Mouse (Mus musculus) NIH3T3 (cell line): ENCODE results near the gene 2900026A02Rik.

Experiments used
- DNase-seq: peaks from one replicate; pipeline ENCODE4 v3.0.0-alpha.2; 2012; ENCODE audit warnings: low read depth

Gene 2900026A02Rik

DNA sequence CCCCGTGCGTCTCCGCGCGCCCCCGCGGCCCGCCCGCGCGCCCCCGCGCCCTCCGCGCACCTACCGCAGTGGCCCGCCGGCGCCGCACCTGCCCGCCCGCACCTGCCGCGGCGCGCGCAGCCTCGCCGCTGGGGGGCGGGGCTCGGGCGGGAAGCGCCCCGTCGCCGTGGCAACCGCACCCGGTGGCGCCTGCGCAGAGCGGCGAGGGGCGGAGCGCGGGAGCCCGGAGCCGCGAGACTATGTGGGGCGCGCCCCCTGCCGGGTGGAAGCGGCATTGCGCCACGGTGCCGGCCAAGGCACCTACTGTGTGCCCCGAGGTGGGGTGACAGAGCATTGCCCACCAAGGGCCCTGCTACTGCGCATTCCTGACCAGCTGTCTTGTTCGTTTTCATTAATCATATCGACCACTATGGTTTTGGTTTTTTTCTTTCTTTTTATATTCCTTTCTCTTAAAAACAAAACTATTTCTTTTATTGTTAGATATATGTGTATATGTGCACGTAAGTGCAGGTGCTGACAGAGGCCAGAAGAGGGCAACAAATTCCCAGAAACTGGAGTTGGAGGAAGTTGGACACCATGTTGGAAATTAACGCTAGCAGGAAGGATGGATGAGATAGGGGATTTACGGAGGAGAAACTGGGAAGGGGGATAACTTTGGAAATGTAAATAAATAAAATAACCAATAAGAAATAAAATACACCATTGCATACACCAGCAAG, at the start of gene 2900026A02Rik:
Gene 2900026A02Rik, minus strand, starts transcription at position 90 of the 719 bp plus-strand sequence.
- DNase-seq = no peak

DNA sequence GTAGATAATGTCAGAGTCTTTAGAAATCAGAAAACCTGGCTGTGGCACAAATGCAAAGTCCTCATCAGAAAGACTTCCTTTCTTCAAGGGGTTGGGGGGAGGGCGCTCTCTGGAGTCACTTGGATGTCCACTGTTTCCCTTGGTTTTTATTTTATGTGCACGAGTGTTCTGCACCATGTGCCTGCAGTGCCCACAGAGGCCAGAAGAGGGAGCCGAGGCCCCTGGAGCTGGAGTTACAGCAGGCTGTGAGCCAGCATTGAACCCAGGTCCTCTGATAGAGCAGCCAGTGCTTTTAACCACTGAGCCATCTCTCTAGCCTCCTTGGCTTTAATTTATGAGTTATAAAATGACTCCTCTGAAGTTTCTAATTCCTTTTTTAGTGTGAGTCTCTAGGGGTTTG, 49.0 kb upstream of the 2900026A02Rik start:
- DNase-seq = no peak

DNA sequence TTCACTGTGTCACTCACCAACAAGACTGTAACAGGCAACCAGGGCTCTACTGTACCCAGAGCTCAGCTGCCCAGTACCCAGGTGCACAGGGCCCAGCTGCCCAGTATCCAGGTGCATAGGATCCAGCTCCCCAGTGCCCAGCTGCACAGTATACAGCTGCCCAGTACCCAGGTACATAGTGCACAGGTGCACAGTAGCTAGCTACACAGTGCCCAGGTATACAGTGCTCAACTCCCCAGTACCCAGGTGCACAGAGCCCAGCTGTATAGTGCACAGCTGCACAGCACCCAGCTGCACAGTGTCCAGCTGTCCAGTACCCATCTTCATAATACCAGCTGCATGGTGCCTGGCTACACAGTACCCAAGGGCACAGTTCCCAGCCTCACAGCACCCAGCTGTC, 47.2 kb upstream of the 2900026A02Rik start:
- DNase-seq = no peak

DNA sequence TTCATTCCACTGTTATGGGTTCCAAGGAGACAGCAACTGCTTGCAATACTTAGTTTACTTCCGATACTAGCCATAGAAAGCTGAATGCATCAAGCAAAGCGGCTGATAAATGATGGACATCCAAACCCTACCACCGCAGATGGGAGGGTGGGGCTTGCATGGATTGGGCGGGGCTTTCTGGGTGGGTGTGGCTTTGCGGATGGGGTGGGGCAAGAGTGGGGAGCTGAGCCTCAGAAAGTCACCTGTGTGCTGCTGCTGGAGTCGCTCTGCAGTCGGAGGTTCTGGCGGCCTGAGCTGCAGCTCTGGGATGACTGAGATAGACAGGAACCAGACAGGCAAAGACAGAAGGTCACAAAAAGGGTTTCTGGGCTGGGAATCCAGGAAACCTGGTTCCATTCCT, 44.6 kb upstream of the 2900026A02Rik start:
- DNase-seq = no peak

DNA sequence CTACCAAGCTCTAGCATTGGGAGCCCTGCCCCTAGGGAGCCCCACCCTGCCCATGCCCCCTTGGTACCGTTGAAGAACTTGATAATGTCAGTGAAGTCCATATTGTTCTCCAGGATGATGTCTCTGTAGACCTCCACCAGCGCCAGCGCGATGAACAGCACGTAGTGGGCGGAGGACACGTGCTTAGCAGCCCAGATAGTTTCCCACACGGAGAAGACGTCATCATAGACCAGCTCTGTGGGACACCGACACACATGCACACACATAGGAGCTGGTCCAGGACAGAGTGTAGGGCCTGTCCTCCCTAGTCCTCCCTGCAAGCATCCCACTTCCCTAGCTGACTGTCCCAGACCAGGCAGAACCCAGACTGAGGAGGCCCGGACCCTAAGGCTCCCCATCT, 29.8 kb upstream of the 2900026A02Rik start:
- DNase-seq = no peak

DNA sequence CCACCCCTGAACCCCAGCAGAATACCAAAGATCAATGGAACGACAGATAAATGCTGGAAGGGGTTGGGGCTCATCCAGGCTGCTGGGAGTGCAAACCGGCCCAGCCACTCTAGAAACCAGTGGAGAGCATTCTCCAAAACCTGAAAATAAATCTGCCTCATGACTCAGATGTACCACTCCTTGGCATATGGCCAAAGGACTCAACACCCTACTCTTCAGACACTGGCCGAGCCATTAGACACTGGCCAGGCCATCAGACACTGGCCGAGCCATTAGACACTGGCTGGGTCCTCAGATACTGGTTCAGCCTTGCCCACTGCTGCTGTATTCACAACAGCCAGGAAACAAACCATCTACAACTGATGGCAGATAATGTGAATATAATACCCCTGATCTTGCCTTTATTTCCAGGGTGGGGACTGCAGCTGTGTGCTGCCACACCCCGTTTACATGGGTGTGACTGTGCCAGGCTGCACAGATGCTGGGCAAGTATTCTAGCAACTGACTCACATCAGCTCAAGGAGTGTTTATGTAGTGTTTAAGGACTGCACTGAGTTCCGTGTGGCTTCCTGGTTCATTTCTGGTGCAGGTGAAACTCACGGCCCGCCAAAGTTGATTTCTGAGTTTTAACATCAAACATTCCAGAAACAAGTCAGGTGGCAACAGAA, 28.4 kb upstream of the 2900026A02Rik start:
- no peak for DNase-seq

DNA sequence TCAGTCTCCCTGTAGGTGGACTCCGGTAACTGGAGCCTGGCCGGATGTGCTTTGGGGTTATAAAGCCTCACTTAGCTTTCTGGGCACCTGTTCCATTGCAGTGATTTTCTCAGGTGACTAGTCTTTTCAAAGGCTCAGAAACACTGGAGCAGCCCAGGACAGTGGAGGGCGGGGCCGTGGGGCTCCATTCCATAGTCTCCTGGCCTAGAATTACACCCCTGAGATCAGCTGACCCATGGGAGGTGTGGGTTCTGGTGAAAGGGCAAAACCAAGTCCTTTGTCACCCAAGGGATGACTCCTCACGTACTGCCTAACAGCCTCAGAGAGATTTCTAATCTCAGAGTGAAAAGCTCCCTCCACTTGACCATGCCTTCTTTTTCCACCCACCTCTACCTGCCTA, 9.2 kb upstream of the 2900026A02Rik start:
- DNase-seq = no peak

DNA sequence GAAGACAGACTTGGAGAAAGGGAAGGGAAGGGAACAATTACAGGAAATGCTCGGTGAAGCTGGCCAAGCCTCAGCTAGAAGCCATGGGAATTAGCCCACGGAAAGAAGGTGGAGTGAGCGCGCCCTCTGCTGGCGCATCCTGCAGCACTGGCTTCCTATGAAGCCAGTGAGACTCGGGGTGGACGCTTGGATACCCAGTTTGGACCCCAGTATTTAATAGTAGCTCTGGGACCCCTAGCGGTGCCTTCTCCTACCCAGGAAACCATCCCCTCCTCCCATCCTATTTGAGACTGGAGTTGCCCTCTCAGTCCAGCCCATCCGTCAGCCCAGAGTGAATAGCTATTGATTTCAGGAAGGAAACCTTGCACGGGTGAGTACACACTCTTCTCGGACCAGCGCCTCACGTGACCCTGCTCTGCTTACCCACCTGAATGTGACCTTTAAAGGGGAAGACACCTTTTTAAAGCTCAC, 5.6 kb upstream of the 2900026A02Rik start, which contains the start of gene Tmem211:
Gene Tmem211, plus strand, starts transcription at position 278 of the 471 bp plus-strand sequence.
- DNase-seq = peak; percentile 71

DNA sequence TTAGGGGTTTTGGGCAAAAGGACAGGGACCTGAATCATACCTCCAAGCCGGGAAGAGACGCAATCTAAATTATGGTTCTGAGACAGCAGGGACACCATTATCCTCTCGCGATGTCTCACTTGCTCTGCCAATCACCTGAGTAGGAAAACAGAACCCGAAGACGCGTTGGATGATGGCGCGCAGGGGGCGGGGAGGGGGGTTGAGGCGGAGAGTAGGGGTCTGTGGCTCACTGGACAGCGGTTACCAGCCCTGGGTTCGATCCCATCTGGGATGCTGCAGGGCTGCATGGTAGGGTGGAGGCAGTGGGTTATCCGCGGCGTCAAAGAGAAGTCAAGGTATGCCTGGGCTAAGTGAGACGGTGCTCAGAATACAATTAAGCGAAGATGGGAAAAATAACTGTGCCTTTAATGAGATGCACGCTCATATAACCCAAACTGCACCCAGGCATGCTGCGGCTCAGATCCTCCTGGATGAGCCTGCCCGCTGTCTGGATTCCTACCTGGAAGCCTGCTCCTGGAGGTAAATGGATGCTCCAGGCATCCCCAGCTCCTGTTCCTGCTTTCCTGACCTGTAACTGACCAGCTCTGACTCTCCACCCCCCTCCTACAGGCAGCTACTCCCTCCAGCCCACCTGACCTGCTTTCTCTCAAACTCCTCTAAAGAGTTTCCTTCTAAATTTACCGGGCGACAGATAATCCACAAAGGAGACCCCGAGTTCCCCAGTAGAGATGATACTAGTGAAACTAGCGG, 4.8 kb upstream of the 2900026A02Rik start:
- no peak for DNase-seq

DNA sequence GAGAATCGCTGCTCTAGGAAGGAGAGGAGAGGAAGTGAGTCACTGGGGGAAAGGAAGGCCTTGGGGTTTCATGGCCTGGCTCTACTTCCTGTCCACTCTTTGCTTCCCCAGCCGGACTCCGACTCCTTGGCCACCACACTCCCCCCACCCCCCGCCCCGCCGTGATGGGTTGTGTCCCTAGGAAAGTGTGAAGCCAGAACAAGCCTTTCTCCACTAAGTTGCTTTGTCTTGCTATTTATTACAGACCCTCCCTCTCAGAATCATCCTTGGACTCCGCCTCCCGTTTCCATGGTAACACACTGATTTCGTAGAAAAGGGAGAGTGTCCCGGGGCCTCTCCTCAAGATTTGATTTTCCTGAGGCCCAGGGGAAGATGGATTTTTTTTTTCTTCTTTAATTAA, 4.2 kb upstream of the 2900026A02Rik start:
- DNase-seq = no peak

DNA sequence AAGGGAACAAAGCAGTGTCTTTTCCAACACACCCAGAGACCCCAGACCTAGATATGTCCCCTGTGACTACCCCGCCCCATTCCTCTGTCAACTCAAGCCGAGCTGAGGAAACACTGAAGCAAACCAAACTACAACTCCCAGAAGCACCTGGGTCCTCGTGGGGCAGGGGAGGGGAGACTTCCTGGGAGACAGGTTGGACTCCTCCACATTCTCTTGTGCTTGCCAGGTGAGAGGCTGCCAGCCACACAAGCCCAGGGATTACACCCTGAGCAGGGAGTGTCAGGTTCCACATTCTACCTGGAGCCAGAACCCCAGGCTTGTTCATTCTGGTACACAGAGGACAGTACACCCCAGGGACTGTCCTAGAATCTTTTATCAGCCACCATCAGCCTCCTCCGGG, 2.9 kb upstream of the 2900026A02Rik start:
- no peak for DNase-seq

DNA sequence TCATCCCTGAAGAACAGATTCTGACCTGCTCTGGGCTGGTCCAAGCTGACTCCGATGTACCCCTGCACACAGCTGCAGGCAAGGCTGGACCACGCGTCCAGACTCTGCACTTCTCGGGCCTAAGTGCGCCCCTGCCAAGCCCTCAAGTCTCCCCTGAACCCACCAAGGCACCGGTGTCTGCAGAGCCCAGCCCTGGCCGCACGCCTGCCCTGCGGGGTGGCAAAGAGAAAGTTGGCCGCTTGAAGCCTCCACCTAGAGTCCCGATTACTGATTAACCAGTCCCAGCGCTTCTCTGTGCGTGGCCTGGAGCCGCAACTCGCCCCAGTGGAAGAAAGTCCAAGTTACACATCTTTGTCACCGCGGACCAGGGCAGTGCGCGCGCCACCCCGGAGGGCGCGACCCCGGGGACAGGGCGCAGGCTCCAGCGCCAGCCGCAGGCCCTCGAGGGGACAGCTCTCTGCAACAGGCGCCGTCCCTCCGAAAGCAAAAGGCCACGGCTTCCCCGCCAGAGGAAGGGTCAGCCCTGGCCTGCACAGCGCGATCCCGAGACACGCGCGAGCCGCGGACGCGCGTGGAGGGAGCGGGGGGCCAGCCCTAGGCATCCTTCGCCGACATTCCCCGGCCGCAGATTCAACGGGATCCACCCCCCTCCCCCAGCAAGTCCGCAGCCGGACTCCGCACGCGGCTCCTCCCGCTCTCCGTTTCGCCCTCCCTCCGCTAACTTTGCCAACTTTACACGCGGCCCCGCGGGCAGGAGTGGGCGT, 471 bp downstream of the 2900026A02Rik start:
- no peak for DNase-seq

DNA sequence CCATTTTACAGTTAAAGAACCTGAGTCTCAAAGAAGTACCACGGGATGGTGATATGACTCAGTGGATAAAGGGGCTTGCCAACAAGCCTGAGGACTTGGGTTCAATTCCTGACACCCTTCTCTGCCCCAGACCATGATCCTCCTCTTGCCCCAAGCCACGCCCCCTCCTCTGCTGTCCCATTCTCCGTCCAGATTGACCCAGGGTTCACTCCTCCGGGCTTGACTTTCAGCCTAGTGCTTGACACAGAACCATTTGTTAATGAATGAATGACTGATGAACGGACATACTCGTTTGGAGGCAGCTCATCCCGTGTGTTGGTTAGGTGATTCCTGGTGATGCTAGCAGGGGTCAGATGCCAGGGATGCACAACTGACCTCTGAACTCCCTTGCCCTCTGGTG, 1.2 kb downstream of the 2900026A02Rik start:
- no peak for DNase-seq

DNA sequence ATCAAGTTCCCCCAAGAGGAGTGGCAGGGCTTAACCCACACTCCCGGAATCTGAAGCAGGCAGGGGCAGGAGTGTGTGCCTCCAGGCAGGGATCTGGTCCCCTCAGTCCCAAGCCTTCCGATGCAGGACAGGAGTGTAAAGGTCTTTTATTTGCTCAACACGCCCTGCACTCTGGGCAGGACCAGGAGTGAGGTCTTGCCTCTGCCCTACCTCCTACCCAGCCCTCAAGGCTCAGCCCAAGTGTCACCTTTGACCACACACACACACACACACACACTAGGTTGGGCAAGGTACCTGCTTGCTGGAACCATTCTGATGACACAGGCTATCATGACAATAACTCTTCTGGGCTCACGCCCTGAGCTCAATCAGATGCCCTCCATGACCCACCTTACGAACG, 1.6 kb downstream of the 2900026A02Rik start:
- no peak for DNase-seq

DNA sequence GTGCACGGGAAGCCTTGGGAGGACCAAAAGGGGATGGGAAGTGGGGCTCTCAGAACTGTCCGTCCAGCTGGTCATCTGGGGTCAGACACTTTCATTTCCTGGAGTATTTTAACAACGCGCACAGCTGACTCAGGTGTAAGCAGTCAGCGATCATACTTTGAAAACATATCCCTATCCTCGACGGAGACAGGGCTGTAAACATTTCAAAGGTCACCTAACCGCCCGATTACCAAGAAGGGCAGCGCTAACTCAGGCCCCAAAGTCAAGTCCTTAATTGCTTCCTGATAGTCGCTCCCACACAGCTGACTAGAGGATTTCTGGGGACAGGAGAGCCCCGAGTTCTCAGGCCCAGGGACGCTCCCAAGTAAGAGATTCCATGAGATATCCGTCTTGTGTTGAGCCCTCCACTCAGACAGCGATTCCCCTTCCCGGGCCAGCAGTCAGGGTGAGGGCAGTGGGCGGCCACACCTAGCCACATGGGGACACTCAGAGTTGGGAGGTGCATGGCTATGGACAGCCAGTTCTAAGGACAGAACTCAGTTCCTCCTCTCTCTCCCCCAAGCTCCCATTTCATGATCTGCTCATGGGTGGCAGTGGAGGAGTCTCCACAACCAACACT, 2.3 kb downstream of the 2900026A02Rik start:
- no peak for DNase-seq

DNA sequence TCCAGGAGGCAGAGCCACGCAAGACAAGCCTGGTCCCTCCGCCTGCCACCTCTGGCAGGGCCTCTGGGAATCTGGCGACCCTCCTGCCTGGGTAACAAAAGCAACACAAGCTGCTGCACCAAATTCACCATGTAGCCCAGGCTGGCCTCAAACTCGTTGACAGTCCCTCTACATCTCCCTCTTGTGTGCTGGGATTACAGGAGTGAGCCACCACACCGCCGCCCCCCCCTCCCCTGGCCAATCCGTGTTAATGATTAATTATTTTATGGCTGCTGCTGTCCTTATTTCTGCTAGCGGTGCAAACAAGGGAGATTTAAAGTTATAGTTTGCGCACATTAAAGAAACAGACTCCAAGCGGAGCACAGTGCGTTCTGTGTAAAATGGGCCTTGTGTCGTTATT, 4.0 kb downstream of the 2900026A02Rik start:
- DNase-seq = no peak

DNA sequence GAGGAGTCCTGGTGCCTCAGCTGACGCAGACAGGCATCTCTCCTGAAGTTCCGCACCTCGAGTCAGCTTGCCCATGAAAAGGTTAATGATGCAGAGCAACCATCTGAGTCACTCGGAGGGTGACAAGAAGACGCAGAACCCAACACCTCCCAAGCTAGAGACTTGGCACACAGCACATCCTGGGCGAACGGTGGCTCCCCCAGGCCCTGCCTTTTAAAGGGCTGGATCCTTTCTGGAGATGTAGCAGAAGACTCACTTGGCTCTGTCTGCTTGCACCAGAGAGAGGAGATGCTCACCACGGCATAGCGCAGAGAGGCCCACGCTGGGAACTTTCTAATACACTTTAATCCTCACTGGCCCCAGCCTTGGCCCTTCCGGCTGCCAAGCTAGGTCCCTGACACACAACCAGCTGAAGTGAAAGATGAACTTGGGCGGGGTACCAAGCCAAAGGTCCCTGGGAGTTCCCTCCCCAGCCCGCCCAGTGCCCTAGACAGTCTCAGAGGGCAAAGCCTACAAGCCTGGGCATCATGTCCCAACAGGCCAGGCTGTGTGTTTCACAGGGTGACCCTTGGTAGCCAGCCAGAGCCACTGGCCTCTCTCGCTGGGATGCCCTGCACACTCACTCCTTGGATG, 4.6 kb downstream of the 2900026A02Rik start:
- no peak for DNase-seq

DNA sequence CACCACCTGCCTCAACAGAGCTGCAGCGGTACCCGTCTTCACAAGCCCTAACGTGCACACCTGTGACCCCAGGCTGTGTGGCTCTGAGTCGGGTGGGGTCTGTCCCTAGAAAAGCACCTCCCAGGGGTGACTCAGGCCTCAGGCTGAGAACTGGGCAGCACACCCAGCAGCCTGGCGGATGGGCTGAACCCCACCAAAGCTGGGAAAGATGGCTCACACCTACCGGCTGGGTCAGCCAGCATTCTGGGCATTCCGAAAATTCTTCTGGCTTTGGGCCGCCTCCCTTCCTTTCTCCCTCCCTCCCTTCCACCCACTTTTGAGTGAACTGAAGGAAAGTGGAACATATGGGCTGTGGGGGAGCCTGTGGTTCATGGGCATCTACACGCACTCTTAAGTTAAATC, 5.4 kb downstream of the 2900026A02Rik start:
- no peak for DNase-seq

DNA sequence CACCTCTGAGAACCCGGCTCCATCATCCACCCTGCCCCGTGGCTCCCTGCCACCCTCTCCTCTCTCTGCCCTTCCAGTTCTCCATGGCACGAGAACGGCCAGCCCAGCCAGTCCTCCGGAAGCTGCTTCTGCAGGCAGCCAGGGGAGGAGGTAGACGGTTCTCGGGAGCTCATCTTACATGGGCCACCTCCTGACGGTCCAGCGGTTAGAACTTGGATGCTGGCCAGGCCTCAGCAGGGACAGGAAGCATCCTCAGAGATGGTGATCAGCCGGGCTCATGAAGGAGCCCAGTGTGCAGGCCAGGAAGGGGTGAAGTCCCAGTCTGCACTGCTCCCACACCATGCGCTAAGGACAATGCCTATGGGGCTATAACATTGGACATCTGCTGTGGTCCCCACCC, 6.6 kb downstream of the 2900026A02Rik start:
- no peak for DNase-seq

DNA sequence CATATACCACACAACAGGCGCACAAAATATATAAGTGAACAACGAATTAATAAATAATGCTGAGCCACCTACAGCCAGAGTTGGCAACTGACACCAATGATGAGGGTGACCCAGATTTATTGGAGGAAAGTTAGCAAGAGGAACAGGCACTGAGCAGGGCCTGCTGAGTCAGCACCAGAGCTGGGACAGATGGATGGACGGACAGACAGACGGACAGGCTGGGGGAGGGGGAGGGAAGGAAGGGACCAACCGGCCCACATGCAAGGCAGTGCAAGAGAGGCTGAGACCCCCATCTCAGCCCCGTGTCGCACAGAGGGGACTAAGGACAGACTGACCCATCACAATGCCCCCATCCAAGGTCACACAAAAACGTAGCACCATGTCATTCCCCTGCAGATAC, 7.0 kb downstream of the 2900026A02Rik start:
- DNase-seq = no peak

DNA sequence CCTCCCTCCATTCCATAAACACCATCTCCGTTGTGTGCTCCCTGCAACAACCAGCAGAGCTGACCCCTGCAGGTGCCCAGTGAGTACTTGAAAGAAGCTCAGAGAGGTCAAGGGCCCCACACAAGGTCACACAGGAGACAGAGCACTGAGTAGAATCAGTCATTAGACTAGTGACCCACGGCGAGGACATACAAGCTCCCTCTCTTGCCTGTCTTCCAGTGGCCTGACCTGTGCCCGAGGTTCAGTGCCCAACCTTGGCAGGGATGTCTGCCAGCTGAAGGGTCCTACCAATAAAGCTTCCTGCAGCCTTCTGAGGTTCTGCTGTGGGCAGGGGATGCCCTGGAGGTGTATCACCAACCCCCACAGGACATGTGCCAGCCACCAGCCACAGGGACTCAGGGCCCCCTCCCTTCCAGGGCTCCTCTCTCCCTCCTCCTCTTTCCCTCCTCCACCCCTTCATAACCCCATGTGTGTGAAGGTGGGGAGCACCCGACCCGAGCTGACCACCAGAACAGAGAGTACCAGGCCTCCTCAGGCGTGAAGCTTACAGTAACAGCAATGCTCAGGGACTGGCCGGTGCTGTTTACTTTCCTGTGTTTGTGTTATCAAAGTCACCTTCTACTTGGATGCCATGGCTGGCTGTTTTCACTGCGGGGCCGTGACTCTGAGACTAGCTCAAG, 8.7 kb downstream of the 2900026A02Rik start:
- no peak for DNase-seq
